Mouse (Mus musculus): ENCODE results near the gene Med13l.

The Med13l gene

GRCm38 (mm10) chr5:118560385-118561085, at the start of gene Med13l:
TSS of gene Med13l (plus strand) at chr5:118560679.
- peak; percentile 75 for DNase-seq (ENCODE audit: low read depth, low spot score)

DNA sequence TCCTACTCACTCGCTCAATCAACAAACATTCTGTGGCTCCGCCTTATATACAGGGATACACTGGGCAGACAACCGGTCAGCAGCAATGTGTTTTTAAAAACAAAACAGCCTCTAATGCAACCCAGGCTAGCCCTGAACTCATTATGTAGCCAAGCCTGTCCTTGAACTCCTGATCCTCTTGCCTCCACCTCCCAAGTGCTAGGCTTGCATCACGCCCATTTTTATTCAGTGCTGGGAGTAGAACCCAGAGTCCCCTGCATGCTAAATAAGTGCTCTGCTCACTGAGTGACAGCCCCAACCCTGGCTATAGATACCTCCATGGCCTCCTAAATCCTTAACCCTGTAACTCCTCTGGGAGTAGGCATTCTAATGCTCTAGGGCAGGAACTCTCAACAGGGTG, 49.5 kb upstream of the Med13l start:
- DNase-seq (ENCODE audit: low read depth, low spot score): no peak

- DNase-seq (ENCODE audit: low read depth, low spot score): no peak
Observed at GRCm38 (mm10) chr5:118513005-118513404, 47.5 kb upstream of the Med13l start.

DNA sequence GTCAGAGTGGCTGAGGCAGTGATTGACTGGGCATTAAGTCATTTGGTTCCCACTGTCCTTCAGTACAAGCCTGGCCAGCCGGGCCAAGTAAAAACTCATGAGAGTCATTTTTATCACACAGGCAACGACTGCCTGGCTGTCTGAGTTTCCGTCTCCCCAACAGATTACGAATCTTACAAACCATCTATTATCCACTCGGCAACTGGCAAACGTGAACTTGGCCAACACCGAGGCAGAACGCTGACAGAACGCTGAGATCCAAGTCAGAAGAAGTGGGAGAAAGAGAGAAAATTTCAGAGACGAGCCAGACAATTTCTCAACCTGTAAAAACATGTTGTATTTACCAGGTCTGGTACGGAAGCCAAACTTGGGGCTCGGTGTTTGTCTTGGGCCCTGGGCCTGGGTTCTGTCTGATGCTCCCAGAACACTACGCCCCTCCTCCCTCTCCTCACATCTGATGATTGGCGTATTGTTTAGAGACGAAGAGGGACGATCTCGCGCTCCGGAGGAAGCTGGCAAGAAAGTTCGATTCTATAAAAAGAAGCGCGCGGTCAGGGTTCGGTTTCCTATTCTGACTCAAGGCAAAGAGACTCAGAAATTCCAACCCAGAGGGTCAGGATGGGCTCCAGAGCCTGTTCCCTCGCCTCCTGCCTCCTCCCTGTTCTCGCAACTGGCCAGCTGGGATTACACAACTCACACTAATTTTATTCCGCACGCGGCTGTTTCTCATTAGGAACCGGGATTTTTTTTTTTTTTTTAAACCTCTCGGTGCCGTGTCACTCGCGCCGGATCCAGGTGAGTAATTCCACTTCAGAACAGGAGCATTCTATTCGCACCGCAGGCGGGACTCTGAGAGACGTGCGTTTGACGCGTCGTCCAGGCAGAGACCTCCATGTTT, 46.6 kb upstream of the Med13l start:
- DNase-seq (ENCODE audit: low read depth, low spot score): peak; percentile 52

- no peak for DNase-seq (ENCODE audit: low read depth, low spot score)
Observed at GRCm38 (mm10) chr5:118514527-118514831, 46.0 kb upstream of the Med13l start.

GRCm38 (mm10) chr5:118514842-118515241, 45.6 kb upstream of the Med13l start:
- DNase-seq (ENCODE audit: low read depth, low spot score): no peak

GRCm38 (mm10) chr5:118515280-118515721, 45.2 kb upstream of the Med13l start:
- DNase-seq (ENCODE audit: low read depth, low spot score): no peak

DNA sequence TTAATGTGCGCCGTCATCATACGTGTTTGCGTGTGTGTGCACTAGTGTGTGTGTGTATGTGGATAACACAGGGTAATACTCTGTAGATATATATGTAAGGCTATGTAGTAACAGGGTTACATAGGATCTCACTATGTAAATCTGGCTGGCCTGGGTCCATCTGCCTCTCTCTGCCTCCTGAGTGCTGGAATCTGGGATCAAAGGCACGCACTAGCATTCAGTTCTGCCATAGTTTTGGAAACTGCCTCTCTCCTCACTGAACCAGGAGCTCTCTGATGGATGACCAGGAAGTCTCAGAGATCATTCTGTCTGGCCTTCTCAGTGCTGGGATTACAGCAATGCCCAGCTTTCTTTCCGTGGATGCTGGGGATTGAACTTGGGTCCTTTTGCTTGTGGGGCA, 44.4 kb upstream of the Med13l start:
- no peak for DNase-seq (ENCODE audit: low read depth, low spot score)

GRCm38 (mm10) chr5:118516470-118516869, 44.0 kb upstream of the Med13l start:
- DNase-seq (ENCODE audit: low read depth, low spot score): no peak

DNA sequence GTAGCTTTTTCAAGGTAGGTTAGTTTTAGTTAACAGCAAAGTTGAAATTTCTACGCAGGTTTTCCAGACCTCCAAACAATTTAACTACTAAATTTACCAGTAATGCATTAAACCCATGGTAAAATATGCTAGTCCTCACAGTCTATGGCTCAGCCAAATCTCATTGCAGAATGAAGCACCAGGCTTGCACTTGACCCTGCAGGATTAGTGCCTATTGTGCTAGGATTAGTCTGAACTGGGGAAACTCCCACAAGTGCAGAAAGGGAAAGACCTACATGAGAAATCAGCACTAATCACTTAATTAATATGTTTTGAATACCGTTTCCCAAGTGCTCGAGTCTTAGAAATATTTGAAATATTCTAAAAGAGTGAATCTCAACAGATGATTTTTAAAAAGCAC, 40.0 kb upstream of the Med13l start:
- no peak for DNase-seq (ENCODE audit: low read depth, low spot score)

GRCm38 (mm10) chr5:118524400-118524799, 36.1 kb upstream of the Med13l start:
- DNase-seq (ENCODE audit: low read depth, low spot score): no peak

DNA sequence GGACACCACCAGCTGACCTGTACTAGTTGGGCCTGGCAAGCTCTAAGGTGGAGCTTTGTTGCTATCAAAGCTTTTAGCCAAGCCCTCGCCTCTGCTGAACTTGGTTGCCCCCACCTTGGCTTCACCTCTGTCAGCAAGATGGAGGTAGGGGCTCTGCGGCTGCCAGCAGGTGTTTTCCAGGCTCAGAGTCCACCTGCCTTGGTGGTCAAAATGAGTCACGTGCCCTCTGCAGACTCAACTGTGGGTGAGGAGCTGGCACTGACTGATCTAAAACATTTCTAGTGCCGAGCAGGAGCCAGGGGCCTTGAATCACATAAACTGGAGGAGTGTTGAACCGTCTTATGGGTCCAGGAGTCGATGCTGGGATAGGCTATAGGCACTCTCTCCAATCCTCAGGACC, 34.8 kb upstream of the Med13l start:
- DNase-seq (ENCODE audit: low read depth, low spot score): no peak

DNA sequence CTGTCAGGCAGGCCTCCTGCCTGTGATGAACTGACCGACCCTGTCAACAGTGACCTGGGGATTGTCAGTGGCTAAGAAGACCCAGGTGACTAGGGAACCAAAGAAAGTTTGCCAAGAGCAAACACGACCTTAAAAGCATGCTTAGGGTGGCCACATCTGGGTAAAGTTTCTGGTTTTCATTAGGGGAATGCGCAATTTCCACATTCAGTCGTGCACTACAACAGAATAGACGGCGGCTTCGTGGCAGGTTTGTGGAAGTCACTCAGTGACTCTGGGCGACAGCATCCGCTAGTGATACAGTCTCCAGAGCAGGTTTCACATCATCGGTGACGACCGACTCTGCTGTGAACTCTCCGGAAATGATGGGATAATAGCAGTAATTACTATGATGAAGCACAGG, 34.0 kb upstream of the Med13l start:
- no peak for DNase-seq (ENCODE audit: low read depth, low spot score)

DNA sequence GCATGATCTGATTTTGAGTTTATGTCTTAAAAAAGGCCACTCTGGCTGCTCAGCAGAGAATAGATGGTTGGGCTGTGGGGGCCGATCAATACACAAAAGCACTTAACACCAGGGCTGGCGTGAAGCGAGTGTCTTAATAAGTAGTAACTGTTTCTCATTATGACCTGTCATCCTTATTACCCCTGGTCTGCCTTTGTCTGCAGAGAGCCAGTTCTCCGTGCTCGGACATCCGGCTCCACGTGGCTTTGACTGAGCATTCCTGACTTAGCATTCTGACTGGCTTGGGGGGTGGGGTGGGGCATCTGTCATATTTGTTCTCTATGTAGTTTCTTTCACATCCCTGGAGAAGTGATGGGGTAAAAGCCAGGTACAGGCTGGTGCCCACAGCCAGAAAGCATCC, 31.2 kb upstream of the Med13l start:
- no peak for DNase-seq (ENCODE audit: low read depth, low spot score)

GRCm38 (mm10) chr5:118532125-118532524, 28.4 kb upstream of the Med13l start:
- no peak for DNase-seq (ENCODE audit: low read depth, low spot score)

DNA sequence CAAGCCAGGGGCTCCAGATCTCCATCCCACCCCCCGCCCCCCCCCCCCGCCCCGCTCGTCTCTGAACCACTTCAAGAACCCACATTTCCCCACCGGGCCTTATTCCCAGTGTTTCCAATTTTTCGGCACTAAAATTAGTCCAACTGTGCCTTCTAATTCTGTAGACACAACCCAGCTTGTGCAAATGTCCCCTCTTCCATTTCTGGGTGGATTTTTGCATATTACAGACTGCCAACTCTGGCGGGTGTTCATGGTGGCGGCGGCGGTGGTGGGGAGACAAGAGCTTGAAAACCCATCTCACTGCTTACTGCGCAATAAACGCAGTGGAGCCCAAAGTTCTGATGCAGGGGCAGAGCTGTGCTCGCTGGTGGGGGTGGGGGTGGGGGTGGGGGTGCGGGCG, 27.8 kb upstream of the Med13l start:
- DNase-seq (ENCODE audit: low read depth, low spot score): no peak

DNA sequence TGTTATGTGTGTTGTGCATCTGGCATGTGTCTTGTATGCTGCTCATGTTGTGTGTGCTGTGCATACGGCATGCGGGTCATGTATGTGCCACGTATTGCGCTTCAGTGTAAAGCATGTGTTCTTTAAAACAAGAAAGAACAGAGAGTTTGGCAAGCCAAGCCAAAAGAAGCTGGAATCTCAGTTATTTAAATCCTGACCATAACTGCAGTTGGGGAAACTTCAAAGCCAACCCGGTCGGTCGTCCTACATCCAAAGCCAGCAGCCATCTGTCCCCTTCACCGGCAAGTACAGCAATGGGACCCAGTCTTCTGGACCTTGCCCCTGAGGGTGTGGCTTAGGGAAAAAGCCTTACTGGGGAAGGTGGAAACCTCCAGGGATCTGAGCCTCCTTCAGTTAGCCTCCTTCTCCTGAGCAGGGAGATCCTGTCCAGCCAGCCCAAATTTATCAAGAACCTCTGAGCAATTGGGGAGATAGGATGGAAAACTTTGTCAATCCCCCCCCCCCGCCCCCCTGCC, 26.0 kb upstream of the Med13l start:
- DNase-seq (ENCODE audit: low read depth, low spot score): no peak

DNA sequence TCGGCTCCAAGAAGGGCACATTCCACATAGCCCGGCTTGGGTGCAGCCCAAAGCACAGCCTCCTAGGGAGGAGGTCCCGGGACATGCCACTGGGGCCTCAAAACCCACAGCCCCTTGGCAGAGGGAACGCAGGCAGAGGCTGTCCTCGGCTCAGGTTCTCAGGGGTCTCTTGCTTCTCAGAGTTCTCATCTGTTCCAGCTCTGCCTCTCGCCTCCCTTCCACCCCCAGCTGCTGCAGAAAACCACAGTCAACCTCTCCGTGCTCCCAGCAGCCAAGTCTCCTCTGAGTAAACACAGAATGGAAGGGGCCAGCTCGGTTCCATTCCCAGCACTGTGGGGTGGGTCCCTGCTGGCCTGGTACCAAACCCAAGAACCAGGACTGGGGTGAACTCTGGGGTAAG, 25.3 kb upstream of the Med13l start:
- no peak for DNase-seq (ENCODE audit: low read depth, low spot score)

DNA sequence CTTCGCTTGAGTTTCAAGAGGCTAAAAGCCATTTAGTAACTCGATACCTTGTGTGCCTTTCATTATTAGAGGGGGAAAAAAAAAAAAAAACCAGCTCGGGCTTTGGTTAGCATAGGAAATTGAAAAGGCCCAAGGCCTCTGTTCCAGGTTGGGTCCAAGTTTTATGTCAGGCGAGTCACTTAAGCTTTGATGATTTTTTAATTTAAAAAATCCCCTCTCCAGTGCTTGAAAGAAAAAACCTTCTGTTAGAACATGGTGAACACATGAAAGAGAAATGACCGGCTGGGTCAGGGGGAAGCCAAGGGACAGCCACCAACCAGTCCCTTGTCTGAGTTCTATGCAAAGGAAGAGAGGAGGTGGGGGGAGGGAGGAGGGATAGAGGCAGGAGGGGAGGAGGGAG, 22.0 kb upstream of the Med13l start:
- DNase-seq (ENCODE audit: low read depth, low spot score): no peak

- DNase-seq (ENCODE audit: low read depth, low spot score): no peak
Observed at GRCm38 (mm10) chr5:118543816-118544215, 16.7 kb upstream of the Med13l start.

DNA sequence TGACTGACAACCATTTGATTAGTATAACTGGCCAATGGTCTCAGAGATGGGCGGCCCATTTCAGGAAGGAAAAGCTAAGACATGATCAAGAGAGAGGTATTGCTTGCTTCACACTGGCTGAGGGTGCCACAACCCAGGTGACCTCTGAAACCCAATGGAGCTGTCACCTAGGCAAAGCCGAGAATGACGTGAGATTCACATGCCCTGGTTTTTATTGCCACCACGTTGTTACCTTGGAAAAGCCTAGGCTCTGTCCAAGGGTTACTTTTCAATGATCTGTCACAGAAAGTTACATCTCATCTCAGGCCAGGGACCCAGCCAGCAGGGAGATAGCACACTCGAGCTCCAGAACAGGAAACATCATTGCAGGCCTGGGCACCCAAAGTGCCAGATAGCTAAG, 10.0 kb upstream of the Med13l start:
- DNase-seq (ENCODE audit: low read depth, low spot score): no peak

GRCm38 (mm10) chr5:118553290-118553689, 7.2 kb upstream of the Med13l start:
- no peak for DNase-seq (ENCODE audit: low read depth, low spot score)

DNA sequence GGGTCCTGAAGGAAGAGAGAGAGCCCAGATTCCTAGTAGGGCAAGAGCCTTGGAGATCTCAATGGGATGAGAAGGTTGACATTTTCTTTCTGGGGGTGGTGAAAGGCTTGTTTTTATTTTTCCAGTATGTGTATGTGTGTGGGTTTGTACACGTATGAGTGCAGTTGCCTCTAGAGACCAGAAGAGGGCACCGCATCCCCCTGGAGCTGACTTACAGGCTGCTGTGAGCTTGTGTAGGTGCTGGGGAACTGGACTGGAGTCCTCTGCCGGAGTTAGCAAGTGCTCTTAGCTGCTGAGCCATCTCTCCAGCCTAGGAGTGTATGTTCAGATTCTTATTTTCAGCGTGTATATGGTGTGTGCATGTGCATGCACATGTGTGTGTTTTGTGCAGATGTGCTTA, 5.2 kb upstream of the Med13l start:
- DNase-seq (ENCODE audit: low read depth, low spot score): peak; percentile 46
